Mouse (Mus musculus): ENCODE data around the gene Pramef12. TPM values are rescaled to one million over a fixed set of nuclear protein-coding genes. Genes with fewer than 3 reads are reported as not detected.

Pramef12 gene
- polyA plus RNA-seq (2014; fragmentation: Illumina TruSeq; extraction: RNeasy Lipid Tissue Mini Kit (QIAGEN cat#74804); ENCODE audit: low read depth, low replicate concordance): 2.6 TPM

GRCm38 (mm10) chr4:144408290-144408689 lies at the start of gene Pramef12:
Gene Pramef12 (minus strand): TSS chr4:144408464.

GRCm38 (mm10) chr4:144453217-144453616 lies 45.0 kb upstream of the Pramef12 start, which contains the start of gene Gm9944:
Gene Gm9944 (minus strand): TSS chr4:144453317.

DNA sequence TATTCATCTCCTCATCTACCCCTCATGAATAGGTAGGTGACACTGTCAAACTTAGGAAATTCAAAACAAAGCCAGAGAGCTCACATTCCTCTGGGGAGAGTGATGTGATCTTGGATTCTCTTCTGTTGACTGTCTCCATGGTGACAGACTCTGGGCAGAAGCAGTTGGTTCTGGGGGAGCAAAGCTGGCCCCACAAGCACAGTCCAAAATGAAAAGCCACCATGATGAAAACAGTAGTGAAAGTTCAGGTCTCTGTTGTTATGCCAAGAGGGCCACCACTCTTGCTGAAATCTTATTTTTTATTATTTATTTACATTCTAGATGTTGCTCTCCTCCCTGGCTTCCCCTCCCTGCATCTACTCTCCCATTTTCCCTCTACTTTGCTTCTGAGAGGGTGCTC lies 30.4 kb upstream of the Pramef12 start, which contains the start of gene 1700012P22Rik:
1700012P22Rik (minus strand) TSS at position 101 of the 400 bp plus-strand sequence.

GRCm38 (mm10) chr4:144377911-144378310 lies 30.4 kb downstream of the Pramef12 start, which contains the start of gene Pramef20:
Gene Pramef20 (minus strand): TSS chr4:144377933.

DNA sequence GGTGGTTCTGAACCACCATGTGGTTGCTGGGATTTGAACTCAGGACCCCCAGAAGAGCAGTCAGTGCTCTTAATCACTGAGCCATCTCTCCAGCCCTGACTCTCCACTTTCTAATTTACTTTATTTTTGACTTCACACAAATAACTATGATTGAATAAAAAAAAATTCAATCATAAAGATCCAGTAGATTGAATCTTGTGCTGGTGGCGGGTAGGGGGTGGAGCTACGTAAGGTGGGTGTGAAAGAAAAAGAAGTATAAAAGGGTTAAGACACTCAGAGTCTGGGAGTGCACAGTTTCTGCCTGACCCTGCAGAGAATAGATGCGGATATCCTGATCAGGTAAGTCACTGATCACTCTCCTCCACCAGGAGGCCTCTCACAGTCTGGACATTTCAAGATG lies 50.6 kb downstream of the Pramef12 start, which contains the start of gene Gm13119:
Gm13119 (plus strand) TSS at position 301 of the 400 bp plus-strand sequence.

Other genes with a start within 250 kb of the Pramef12 start
- gene Oog3, start 245.8 kb downstream of the Pramef12 start, polyA plus RNA-seq (2014; fragmentation: Illumina TruSeq; extraction: RNeasy Lipid Tissue Mini Kit (QIAGEN cat#74804); ENCODE audit: low read depth, low replicate concordance): not detected
- not detected for gene Oog2, start 217.7 kb downstream of the Pramef12 start, polyA plus RNA-seq (2014; fragmentation: Illumina TruSeq; extraction: RNeasy Lipid Tissue Mini Kit (QIAGEN cat#74804); ENCODE audit: low read depth, low replicate concordance)
- not detected for gene C87977, start 195.1 kb downstream of the Pramef12 start, polyA plus RNA-seq (2014; fragmentation: Illumina TruSeq; extraction: RNeasy Lipid Tissue Mini Kit (QIAGEN cat#74804); ENCODE audit: low read depth, low replicate concordance)
- gene Pramel5, start 128.0 kb downstream of the Pramef12 start, polyA plus RNA-seq (2014; fragmentation: Illumina TruSeq; extraction: RNeasy Lipid Tissue Mini Kit (QIAGEN cat#74804); ENCODE audit: low read depth, low replicate concordance): not detected
- gene Gm13128, start 78.2 kb downstream of the Pramef12 start, polyA plus RNA-seq (2014; fragmentation: Illumina TruSeq; extraction: RNeasy Lipid Tissue Mini Kit (QIAGEN cat#74804); ENCODE audit: low read depth, low replicate concordance): not detected
- gene Gm13119, start 50.5 kb downstream of the Pramef12 start, polyA plus RNA-seq (2014; fragmentation: Illumina TruSeq; extraction: RNeasy Lipid Tissue Mini Kit (QIAGEN cat#74804); ENCODE audit: low read depth, low replicate concordance): not detected
- gene Pramef20, start 30.5 kb downstream of the Pramef12 start, polyA plus RNA-seq (2014; fragmentation: Illumina TruSeq; extraction: RNeasy Lipid Tissue Mini Kit (QIAGEN cat#74804); ENCODE audit: low read depth, low replicate concordance): not detected
- 82.9 TPM for gene 1700012P22Rik, start 30.3 kb upstream of the Pramef12 start, polyA plus RNA-seq (2014; fragmentation: Illumina TruSeq; extraction: RNeasy Lipid Tissue Mini Kit (QIAGEN cat#74804); ENCODE audit: low read depth, low replicate concordance)
- not detected for gene Gm9944, start 44.9 kb upstream of the Pramef12 start, polyA plus RNA-seq (2014; fragmentation: Illumina TruSeq; extraction: RNeasy Lipid Tissue Mini Kit (QIAGEN cat#74804); ENCODE audit: low read depth, low replicate concordance)
- gene Aadacl3, start 55.3 kb upstream of the Pramef12 start, polyA plus RNA-seq (2014; fragmentation: Illumina TruSeq; extraction: RNeasy Lipid Tissue Mini Kit (QIAGEN cat#74804); ENCODE audit: low read depth, low replicate concordance): not detected
- gene 9430007A20Rik, start 111.4 kb upstream of the Pramef12 start, polyA plus RNA-seq (2014; fragmentation: Illumina TruSeq; extraction: RNeasy Lipid Tissue Mini Kit (QIAGEN cat#74804); ENCODE audit: low read depth, low replicate concordance): not detected
- 0.17 TPM for gene Gm13124, start 156.7 kb upstream of the Pramef12 start, polyA plus RNA-seq (2014; fragmentation: Illumina TruSeq; extraction: RNeasy Lipid Tissue Mini Kit (QIAGEN cat#74804); ENCODE audit: low read depth, low replicate concordance)
- not detected for gene Aadacl4, start 205.2 kb upstream of the Pramef12 start, polyA plus RNA-seq (2014; fragmentation: Illumina TruSeq; extraction: RNeasy Lipid Tissue Mini Kit (QIAGEN cat#74804); ENCODE audit: low read depth, low replicate concordance)